Comparison of ENCODE assay signal across 15 mouse cellular contexts in genomic region chr4:63486523-63486922, GRCm38 (mm10). TPM values are rescaled to one million over a fixed set of nuclear protein-coding genes. Genes with fewer than 3 reads are reported as not detected.
DNase-seq lines count a peak whose midpoint lies in the region; ATAC-seq and TF ChIP-seq lines count a peak whose summit lies in the region.
"Had no signal": no experiment of that assay in that cellular context is flagged by ENCODE, and none has a peak within 500 bp of the region (broad histone marks: within the 10 kb centered on the region; RNA-seq: fewer than 3 reads in every experiment).

No protein-coding gene starts in this region.

- no peaks in the 10 kb centered on the region for H3K79me2 ChIP-seq in heart, adult 2 months (replicated peaks; ENCODE audit: control insufficient read depth, insufficient read depth, low read length)

- no peak overlapping the region for H3K4me2 ChIP-seq in kidney, embryonic 14.5 days (replicated peaks; ENCODE audit: low read depth, low read length)
- H3K4me2 ChIP-seq: embryonic facial prominence, embryonic 15.5 days; forebrain, embryonic 13.5 days; heart, embryonic 15.5 days had no signal

- peaks cover 24% of the 10 kb centered on the region for H3K4me1 ChIP-seq in kidney, adult 2 months (ENCODE audit: control insufficient read depth, insufficient read depth, low read length)
- peaks cover 21% of the 10 kb centered on the region; the same call in 1 of the 2 replicates for H3K4me1 ChIP-seq in kidney, embryonic 14.5 days (ENCODE audit: control insufficient read depth, insufficient read depth, low read length)
- no peaks in the 10 kb centered on the region for H3K4me1 ChIP-seq in heart, adult 2 months (ENCODE audit: control insufficient read depth, insufficient read depth, low read length)
- H3K4me1 ChIP-seq: embryonic facial prominence, embryonic 15.5 days; heart, embryonic 15.5 days had no signal

- H3K36me3 ChIP-seq in kidney, adult 2 months (ENCODE audit: control insufficient read depth, insufficient read depth, low read length): no peaks in the 10 kb centered on the region
- no peaks in the 10 kb centered on the region for H3K36me3 ChIP-seq in kidney, embryonic 14.5 days (ENCODE audit: control insufficient read depth, insufficient read depth, low read length)
- H3K36me3 ChIP-seq in heart, adult 2 months (ENCODE audit: control insufficient read depth, insufficient read depth, low read length): no peaks in the 10 kb centered on the region
- H3K36me3 ChIP-seq: embryonic facial prominence, embryonic 15.5 days; heart, embryonic 15.5 days had no signal

- ATAC-seq in kidney, embryonic 14.5 days (ENCODE audit: low FRiP score, low TSS enrichment): no peak
- ATAC-seq: forebrain, embryonic 13.5 days; hindbrain, embryonic 16.5 days had no signal

- 46% methylated on average over 4 of the region's 4 CpGs for WGBS in kidney, adult 2 months
- 42% methylated on average over 4 of the region's 4 CpGs for WGBS in kidney, embryonic 14.5 days
- WGBS in heart, adult 2 months: 66% methylated on average over 4 of the region's 4 CpGs

- no peaks in the 10 kb centered on the region for H3K9me3 ChIP-seq in kidney, embryonic 14.5 days (ENCODE audit: control insufficient read depth, low read length)
- H3K9me3 ChIP-seq: embryonic facial prominence, embryonic 15.5 days; heart, embryonic 15.5 days had no signal

- no peak for TF ChIP-seq CTCF in kidney, adult 2 months (conservative IDR thresholded peaks at IDR 0.05; ENCODE audit: insufficient read depth, insufficient read length, low read depth, low read length)
- no peak for TF ChIP-seq CTCF in heart, adult 2 months (IDR thresholded peaks at IDR 0.05)

- no peaks in the 10 kb centered on the region for H3K27me3 ChIP-seq in kidney, adult 2 months (replicated peaks; ENCODE audit: control insufficient read depth, insufficient read depth, low read length)
- H3K27me3 ChIP-seq in kidney, embryonic 14.5 days (ENCODE audit: control insufficient read depth, insufficient read depth, low read length): no peaks in the 10 kb centered on the region
- no peaks in the 10 kb centered on the region for H3K27me3 ChIP-seq in heart, adult 2 months (ENCODE audit: control insufficient read depth, insufficient read depth, low read length)
- H3K27me3 ChIP-seq: embryonic facial prominence, embryonic 15.5 days; heart, embryonic 15.5 days had no signal

- no peak overlapping the region for H3K4me3 ChIP-seq in kidney, adult 2 months (ENCODE audit: insufficient read depth, low read depth, low read length)
- H3K4me3 ChIP-seq in kidney, embryonic 14.5 days (ENCODE audit: low read length): no peak overlapping the region
- no peak overlapping the region for H3K4me3 ChIP-seq in heart, adult 2 months
- H3K4me3 ChIP-seq: embryonic facial prominence, embryonic 15.5 days; forebrain, embryonic 13.5 days; heart, embryonic 15.5 days had no signal

- no peak for TF ChIP-seq EP300 in heart, adult 2 months (IDR thresholded peaks at IDR 0.05; ENCODE audit: insufficient read depth, low read depth, low read length)

- DNase-seq in kidney, adult 2 months: peak; percentile 90
- DNase-seq in CD8-positive naive resting alpha-beta T cell, adult 2 months (ENCODE audit: low read depth in 2 of 2, low spot score in 2 of 2): peak; percentile 7 to 32
- DNase-seq in kidney, postnatal 14 days: peak; percentile 72
- DNase-seq in thymus, postnatal 10 days (ENCODE audit: low spot score in 2 of 2): peak; percentile 45 to 68
- DNase-seq in heart, adult 2 months: no peak
- DNase-seq in ovary, postnatal 10 days (ENCODE audit: low spot score): no peak
- no peak for DNase-seq in ovary, postnatal 14 days (ENCODE audit: low spot score)
- DNase-seq: cerebellum, adult 11 months; layer of hippocampus, adult 9-11 months; liver had no signal

- intact Hi-C loops in heart, adult 2 months (cut with DNase I): no loop called here

- H3K27ac ChIP-seq in kidney, adult 2 months (ENCODE audit: insufficient read depth, low read depth, low read length): no peak overlapping the region
- no peak overlapping the region for H3K27ac ChIP-seq in kidney, embryonic 14.5 days (ENCODE audit: low read depth, low read length)
- no peak overlapping the region for H3K27ac ChIP-seq in heart, adult 2 months
- H3K27ac ChIP-seq: embryonic facial prominence, embryonic 15.5 days; forebrain, embryonic 13.5 days; heart, embryonic 15.5 days had no signal

- no peak overlapping the region for H3K9ac ChIP-seq in kidney, embryonic 14.5 days (ENCODE audit: low read depth, low read length)
- no peak overlapping the region for H3K9ac ChIP-seq in heart, adult 2 months (ENCODE audit: low read depth, low read length)
- H3K9ac ChIP-seq: embryonic facial prominence, embryonic 15.5 days; forebrain, embryonic 13.5 days; heart, embryonic 15.5 days had no signal

- no peak for TF ChIP-seq POLR2A in kidney, adult 2 months (IDR thresholded peaks at IDR 0.05; ENCODE audit: low read depth, low read length)
- TF ChIP-seq POLR2A in heart, adult 2 months (IDR thresholded peaks at IDR 0.05; ENCODE audit: insufficient read depth, low read depth, low read length): no peak

RNA-seq across cellular contexts. Expression of gene Whrn, which starts 9.3 kb away (rescaled TPM):
- 20.3 and 22.7 TPM in 2 replicates for polyA plus RNA-seq in kidney, adult 2 months (2012; rRNA removed)
- polyA plus RNA-seq in kidney, embryonic 14.5 days (2014; fragmentation: Nextera tagmentation; extraction: Ambion mirVana): 8.0 and 8.7 TPM in 2 replicates
- 10 to 100 TPM; 29.9 to 31.4 TPM for total RNA-seq in heart, adult 2 months (2021)
- polyA plus RNA-seq in heart, adult 2 months (2012; rRNA removed): 33.9 and 44.7 TPM in 2 replicates

RNA-seq across cellular contexts. Expression of gene Atp6v1g1, which starts 58.0 kb away (rescaled TPM):
- 76.1 and 117 TPM in 2 replicates for polyA plus RNA-seq in kidney, adult 2 months (2012; rRNA removed)
- 264 and 332 TPM in 2 replicates for polyA plus RNA-seq in kidney, embryonic 14.5 days (2014; fragmentation: Nextera tagmentation; extraction: Ambion mirVana)
- total RNA-seq in heart, adult 2 months (2021): 100 to 1,000 TPM; 138 to 164 TPM
- 53.6 and 80.9 TPM in 2 replicates for polyA plus RNA-seq in heart, adult 2 months (2012; rRNA removed)

Comparison
In these comparisons a context has a peak if more than half of its experiments do, and no peak if none do; other contexts are left out.
1. DNase-seq: peak in kidney, adult 2 months (single experiment), CD8-positive naive resting alpha-beta T cell, adult 2 months (2 of 2), kidney, postnatal 14 days (single experiment) and thymus, postnatal 10 days (2 of 2); none in heart, adult 2 months (0 of 2), ovary, postnatal 10 days (single experiment) and ovary, postnatal 14 days (single experiment).